Comparison of ENCODE assay signal across 8 mouse cellular contexts in genomic region chr14:120302913-120303548, GRCm38 (mm10). TPM values are rescaled to one million over a fixed set of nuclear protein-coding genes. Genes with fewer than 3 reads are reported as not detected.
DNase-seq lines count a peak whose midpoint lies in the region; ATAC-seq and TF ChIP-seq lines count a peak whose summit lies in the region.

No protein-coding gene starts in this region.

- H3K4me3 ChIP-seq in forebrain, embryonic 13.5 days: no peak overlapping the region
- H3K4me3 ChIP-seq in forebrain, postnatal 0 days (ENCODE audit: low read depth, low read length): no peak overlapping the region
- H3K4me3 ChIP-seq in embryonic facial prominence, embryonic 14.5 days (ENCODE audit: low read depth, low read length): no peak overlapping the region
- no peak overlapping the region for H3K4me3 ChIP-seq in kidney, embryonic 14.5 days (ENCODE audit: low read length)
- H3K4me3 ChIP-seq in neural tube, embryonic 15.5 days (replicated peaks): no peak overlapping the region

- no peak overlapping the region for H3K9ac ChIP-seq in forebrain, embryonic 13.5 days
- H3K9ac ChIP-seq in forebrain, postnatal 0 days: no peak overlapping the region
- no peak overlapping the region for H3K9ac ChIP-seq in embryonic facial prominence, embryonic 14.5 days (ENCODE audit: low read depth, low read length)
- H3K9ac ChIP-seq in kidney, embryonic 14.5 days (ENCODE audit: low read depth, low read length): no peak overlapping the region
- no peak overlapping the region for H3K9ac ChIP-seq in neural tube, embryonic 15.5 days (replicated peaks)

- no peak overlapping the region; the same call in 1 of the 2 replicates for H3K27ac ChIP-seq in forebrain, embryonic 13.5 days
- no peak overlapping the region for H3K27ac ChIP-seq in forebrain, postnatal 0 days (ENCODE audit: low read depth, low read length)
- peak overlapping the region; percentile 4 for H3K27ac ChIP-seq in embryonic facial prominence, embryonic 14.5 days (replicated peaks; ENCODE audit: low read depth, low read length)
- no peak overlapping the region for H3K27ac ChIP-seq in kidney, embryonic 14.5 days (ENCODE audit: low read depth, low read length)
- H3K27ac ChIP-seq in neural tube, embryonic 15.5 days (replicated peaks): 0 out of 2 replicates have a peak overlapping the region, but pooled peaks have one; percentile 3

- no peaks in the 10 kb centered on the region for H3K36me3 ChIP-seq in forebrain, embryonic 13.5 days (ENCODE audit: poor library complexity, severe bottlenecking)
- no peaks in the 10 kb centered on the region for H3K36me3 ChIP-seq in forebrain, postnatal 0 days (ENCODE audit: insufficient read depth)
- H3K36me3 ChIP-seq in embryonic facial prominence, embryonic 14.5 days (ENCODE audit: control insufficient read depth, insufficient read depth, low read length): no peaks in the 10 kb centered on the region
- no peaks in the 10 kb centered on the region for H3K36me3 ChIP-seq in kidney, embryonic 14.5 days (ENCODE audit: control insufficient read depth, insufficient read depth, low read length)
- no peaks in the 10 kb centered on the region for H3K36me3 ChIP-seq in neural tube, embryonic 15.5 days

- ATAC-seq in forebrain, embryonic 13.5 days: 0 out of 2 replicates have a peak, but pooled peaks have one; percentile 27
- no peak for ATAC-seq in forebrain, postnatal 0 days
- ATAC-seq in embryonic facial prominence, embryonic 14.5 days (ENCODE audit: low read depth): peak; percentile 71
- 0 out of 2 replicates have a peak, but pooled peaks have one; percentile 47 for ATAC-seq in kidney, embryonic 14.5 days (ENCODE audit: low FRiP score, low TSS enrichment)
- ATAC-seq in neural tube, embryonic 15.5 days (ENCODE audit: low FRiP score): no peak

- no peaks in the 10 kb centered on the region for H3K9me3 ChIP-seq in forebrain, embryonic 13.5 days (replicated peaks)
- H3K9me3 ChIP-seq in forebrain, postnatal 0 days (ENCODE audit: low read length): no peaks in the 10 kb centered on the region
- no peaks in the 10 kb centered on the region for H3K9me3 ChIP-seq in embryonic facial prominence, embryonic 14.5 days (ENCODE audit: control insufficient read depth, low read length)
- H3K9me3 ChIP-seq in kidney, embryonic 14.5 days (ENCODE audit: control insufficient read depth, low read length): no peaks in the 10 kb centered on the region
- H3K9me3 ChIP-seq in neural tube, embryonic 15.5 days (replicated peaks): no peaks in the 10 kb centered on the region

- intact Hi-C loops in left cerebral cortex, postnatal 36 days (cut with DNase I): no loop called here

- no peak overlapping the region; the same call in 1 of the 2 replicates for H3K4me2 ChIP-seq in forebrain, embryonic 13.5 days
- H3K4me2 ChIP-seq in forebrain, postnatal 0 days (ENCODE audit: low read depth): no peak overlapping the region
- peak overlapping the region; percentile 6; the same call in 1 of the 2 replicates for H3K4me2 ChIP-seq in embryonic facial prominence, embryonic 14.5 days (ENCODE audit: low read depth, low read length)
- no peak overlapping the region for H3K4me2 ChIP-seq in kidney, embryonic 14.5 days (replicated peaks; ENCODE audit: low read depth, low read length)
- H3K4me2 ChIP-seq in neural tube, embryonic 15.5 days: no peak overlapping the region

- no peaks in the 10 kb centered on the region for H3K27me3 ChIP-seq in forebrain, embryonic 13.5 days
- H3K27me3 ChIP-seq in forebrain, postnatal 0 days (ENCODE audit: insufficient read depth, low read length): no peaks in the 10 kb centered on the region
- no peaks in the 10 kb centered on the region for H3K27me3 ChIP-seq in embryonic facial prominence, embryonic 14.5 days (replicated peaks; ENCODE audit: control insufficient read depth, insufficient read depth, low read length)
- H3K27me3 ChIP-seq in kidney, embryonic 14.5 days (ENCODE audit: control insufficient read depth, insufficient read depth, low read length): no peaks in the 10 kb centered on the region
- H3K27me3 ChIP-seq in neural tube, embryonic 15.5 days (replicated peaks): no peaks in the 10 kb centered on the region

- 24% methylated on average over 6 of the region's 6 CpGs for WGBS in forebrain, embryonic 13.5 days
- 21% methylated on average over 6 of the region's 6 CpGs for WGBS in forebrain, postnatal 0 days
- 27% methylated on average over 6 of the region's 6 CpGs for WGBS in embryonic facial prominence, embryonic 14.5 days
- WGBS in kidney, embryonic 14.5 days: 34% methylated on average over 6 of the region's 6 CpGs
- 34% methylated on average over 6 of the region's 6 CpGs for WGBS in neural tube, embryonic 15.5 days

- TF ChIP-seq CTCF in forebrain, postnatal 0 days (IDR thresholded peaks at IDR 0.05; ENCODE audit: low read depth): no peak

- peaks cover 19% of the 10 kb centered on the region for H3K4me1 ChIP-seq in forebrain, embryonic 13.5 days
- H3K4me1 ChIP-seq in forebrain, postnatal 0 days (ENCODE audit: insufficient read depth): no peaks in the 10 kb centered on the region
- peaks cover 57% of the 10 kb centered on the region for H3K4me1 ChIP-seq in embryonic facial prominence, embryonic 14.5 days (ENCODE audit: control insufficient read depth, insufficient read depth, low read length)
- peaks cover 52% of the 10 kb centered on the region for H3K4me1 ChIP-seq in kidney, embryonic 14.5 days (ENCODE audit: control insufficient read depth, insufficient read depth, low read length)
- peaks cover 26% of the 10 kb centered on the region for H3K4me1 ChIP-seq in neural tube, embryonic 15.5 days

- no peak for DNase-seq in forebrain, postnatal 0 days
- peak; percentile 90 for DNase-seq in Muller cell, postnatal 12 days (ENCODE audit: inconsistent ontology term)
- DNase-seq in embryonic facial prominence, embryonic 14.5 days (ENCODE audit: low spot score): peak; percentile 81
- no peak for DNase-seq in left cerebral cortex, postnatal 36 days (ENCODE audit: low spot score in 2 of 2)
- no peak for DNase-seq in testis, postnatal 14 days (ENCODE audit: low spot score)

RNA-seq across cellular contexts. Expression of gene Mbnl2, which starts 27.6 kb away (rescaled TPM):
- 18.7 and 19.4 TPM in 2 replicates for polyA plus RNA-seq in forebrain, embryonic 13.5 days (2015; fragmentation: Nextera tagmentation; extraction: Ambion mirVana)
- 38.9 and 58.6 TPM in 2 replicates for total RNA-seq in forebrain, postnatal 0 days (2014; rRNA removed)
- polyA plus RNA-seq in forebrain, postnatal 0 days (2015; fragmentation: Nextera tagmentation; extraction: Ambion mirVana): 17.1 and 23.9 TPM in 2 replicates
- polyA plus RNA-seq in embryonic facial prominence, embryonic 14.5 days (2014; fragmentation: Nextera tagmentation; extraction: Ambion mirVana): 157 and 162 TPM in 2 replicates
- 61.3 and 84.9 TPM in 2 replicates for polyA plus RNA-seq in kidney, embryonic 14.5 days (2014; fragmentation: Nextera tagmentation; extraction: Ambion mirVana)
- polyA plus RNA-seq in neural tube, embryonic 15.5 days (2015; fragmentation: Nextera tagmentation; extraction: Ambion mirVana): 28.9 and 43.6 TPM in 2 replicates
- 100 to 1,000 TPM; 223 to 270 TPM for total RNA-seq in left cerebral cortex, postnatal 36 days (2021)

Comparison
In these comparisons a context has a peak if more than half of its experiments do, and no peak if none do; other contexts are left out.
1. ATAC-seq: peak in forebrain, embryonic 13.5 days (single experiment), embryonic facial prominence, embryonic 14.5 days (single experiment) and kidney, embryonic 14.5 days (single experiment); none in forebrain, postnatal 0 days (single experiment) and neural tube, embryonic 15.5 days (single experiment).
2. H3K27ac ChIP-seq: peak in embryonic facial prominence, embryonic 14.5 days (single experiment) and neural tube, embryonic 15.5 days (single experiment); none in forebrain, embryonic 13.5 days (single experiment), forebrain, postnatal 0 days (single experiment) and kidney, embryonic 14.5 days (single experiment).
3. DNase-seq: peak in Muller cell, postnatal 12 days (single experiment) and embryonic facial prominence, embryonic 14.5 days (single experiment); none in forebrain, postnatal 0 days (single experiment), left cerebral cortex, postnatal 36 days (0 of 2) and testis, postnatal 14 days (single experiment).